Mouse (Mus musculus) cortical plate, adult 2 months (tissue): ENCODE data around the gene Cttnbp2nl. TPM values are rescaled to one million over a fixed set of nuclear protein-coding genes. Genes with fewer than 3 reads are reported as not detected.

Source experiments
- H3K27ac ChIP-seq: fragments of 200-500 bp; 2 replicates; pipeline ENCODE4 v1.5.1; 2012; ENCODE audit warnings: low read length, control low read depth, inconsistent platforms; ENCODE audit not compliant: insufficient read depth
- H3K4me1 ChIP-seq: fragments of 200-500 bp; 2 replicates; pipeline ENCODE4 v1.6.1; 2011; ENCODE audit warnings: low read length; ENCODE audit not compliant: control insufficient read depth, insufficient read depth
- H3K4me3 ChIP-seq: fragments of 200-500 bp; 2 replicates; pipeline ENCODE4 v1.5.1; 2011; ENCODE audit warnings: mild to moderate bottlenecking, low read length, control low read depth; ENCODE audit not compliant: insufficient read depth
- CTCF ChIP-seq: fragments of 200-500 bp; IDR thresholded peaks from 2 replicates; pipeline ENCODE4 v1.5.1; 2011; ENCODE audit warnings: mild to moderate bottlenecking, control low read depth, low read length; ENCODE audit not compliant: insufficient read depth; ENCODE audit errors: extremely low read depth
- POLR2A ChIP-seq: fragments of 200-500 bp; IDR thresholded peaks from 2 replicates; pipeline ENCODE4 v1.6.1; 2011; ENCODE audit warnings: mild to moderate bottlenecking, low read length, control low read depth; ENCODE audit not compliant: insufficient read depth; ENCODE audit errors: extremely low read depth
- polyA plus RNA-seq: library from polyadenylated mRNA; depleted of rRNA; stranded (reverse); fragments of >200 nt; gene quantifications from 2 replicates; pipeline ENCODE4 v1.2.3, GENCODE M21; 2012; rRNA removed

The Cttnbp2nl gene
- polyA plus RNA-seq, 1 experiment, result 6.8 TPM

- TF ChIP-seq POLR2A (no peak), CTCF (no peak)
- H3K4me3 ChIP-seq, result peak within 1 kb of the TSS; percentile 20
- H3K4me1 ChIP-seq, result no peaks in the 10 kb centered on the region
- no peak within 1 kb of the TSS for H3K27ac ChIP-seq
Observed at GRCm38 (mm10) chr3:104961066-104962059, 91.6 kb downstream of the Cttnbp2nl start, which contains the start of gene Wnt2b. TSS of gene Wnt2b (minus strand) at chr3:104961921.

- TF ChIP-seq CTCF (no peak), POLR2A (no peak)
- no peaks in the 10 kb centered on the region for H3K4me1 ChIP-seq
- H3K27ac ChIP-seq, result no peak overlapping the region
- H3K4me3 ChIP-seq, result no peak overlapping the region
Observed at GRCm38 (mm10) chr3:104960026-104961000, 92.6 kb downstream of the Cttnbp2nl start.

GRCm38 (mm10) chr3:104956131-104956581 is 96.8 kb downstream of the Cttnbp2nl start:
- no peak overlapping the region for H3K27ac ChIP-seq
- TF ChIP-seq CTCF (no peak), POLR2A (no peak)
- H3K4me3 ChIP-seq, result no peak overlapping the region
- no peaks in the 10 kb centered on the region for H3K4me1 ChIP-seq

GRCm38 (mm10) chr3:104954551-104954950 is 98.4 kb downstream of the Cttnbp2nl start:
- Histone ChIP-seq H3K4me1 (no peaks in the 10 kb centered on the region), H3K27ac (no peak overlapping the region), H3K4me3 (no peak overlapping the region)
- TF ChIP-seq POLR2A (no peak), CTCF (no peak)

GRCm38 (mm10) chr3:104954137-104954536 is 98.8 kb downstream of the Cttnbp2nl start:
- TF ChIP-seq POLR2A, result no peak
- TF ChIP-seq CTCF, result no peak
- Histone ChIP-seq H3K27ac (no peak overlapping the region), H3K4me1 (no peaks in the 10 kb centered on the region), H3K4me3 (no peak overlapping the region)

GRCm38 (mm10) chr3:104952891-104953670 is 99.9 kb downstream of the Cttnbp2nl start:
- no peak overlapping the region for H3K27ac ChIP-seq
- no peak for TF ChIP-seq POLR2A
- TF ChIP-seq CTCF, result no peak
- no peak overlapping the region for H3K4me3 ChIP-seq
- H3K4me1 ChIP-seq, result no peaks in the 10 kb centered on the region

Other genes with a start within 250 kb of the Cttnbp2nl start
- 11.8 and 13.4 TPM in 2 replicates for gene Mov10, start 234.6 kb downstream of the Cttnbp2nl start, polyA plus RNA-seq
- 13.2 and 14.1 TPM in 2 replicates for gene St7l, start 189.1 kb downstream of the Cttnbp2nl start, polyA plus RNA-seq
- 27.1 TPM in 2 replicates for gene Capza1, start 188.6 kb downstream of the Cttnbp2nl start, polyA plus RNA-seq
- 1.0 and 1.5 TPM in 2 replicates for gene Wnt2b, start 91.2 kb downstream of the Cttnbp2nl start, polyA plus RNA-seq
- gene 4930564D02Rik, start 13.7 kb upstream of the Cttnbp2nl start, polyA plus RNA-seq, result not detected in 2 replicates